Mouse (Mus musculus): ENCODE results near the gene Serpinf1. TPM values are rescaled to one million over a fixed set of nuclear protein-coding genes. Genes with fewer than 3 reads are reported as not detected.

The Serpinf1 gene
- polyA plus RNA-seq, 1 experiment, result 16.7 TPM

- TF ChIP-seq POLR2A (IDR thresholded peaks at IDR 0.05; ENCODE audit: borderline replicate concordance, control insufficient read depth, low read depth, low read length) (no peak), CTCF (IDR thresholded peaks at IDR 0.05; ENCODE audit: control insufficient read depth, insufficient read depth, low read length) (no peak)
- Histone ChIP-seq H3K4me3 (replicated peaks; ENCODE audit: control insufficient read depth, low read depth, low read length) (no peak overlapping the region), H3K27ac (ENCODE audit: control insufficient read depth, insufficient read depth, low read depth, low read length, poor library complexity) (no peak overlapping the region), H3K4me1 (ENCODE audit: control insufficient read depth, insufficient read depth, low read length) (no peaks in the 10 kb centered on the region; the same call in 1 of the 2 replicates)
- 90% methylated on average over 6 of the region's 6 CpGs for WGBS
Observed at GRCm38 (mm10) chr11:75464417-75464816, 41.9 kb upstream of the Serpinf1 start.

GRCm38 (mm10) chr11:75463624-75464023 lies 41.1 kb upstream of the Serpinf1 start:
- 84% methylated on average over 4 of the region's 4 CpGs for WGBS
- Histone ChIP-seq H3K4me1 (ENCODE audit: control insufficient read depth, insufficient read depth, low read length) (peaks cover 3% of the 10 kb centered on the region; the same call in 1 of the 2 replicates), H3K27ac (ENCODE audit: control insufficient read depth, insufficient read depth, low read depth, low read length, poor library complexity) (no peak overlapping the region), H3K4me3 (replicated peaks; ENCODE audit: control insufficient read depth, low read depth, low read length) (no peak overlapping the region)
- no peak for TF ChIP-seq POLR2A (IDR thresholded peaks at IDR 0.05; ENCODE audit: borderline replicate concordance, control insufficient read depth, low read depth, low read length)
- no peak for TF ChIP-seq CTCF (IDR thresholded peaks at IDR 0.05; ENCODE audit: control insufficient read depth, insufficient read depth, low read length)

GRCm38 (mm10) chr11:75462865-75463336 lies 40.4 kb upstream of the Serpinf1 start:
- 16% methylated on average over 9 of the region's 9 CpGs for WGBS
- peaks cover 5% of the 10 kb centered on the region; the same call in 1 of the 2 replicates for H3K4me1 ChIP-seq (ENCODE audit: control insufficient read depth, insufficient read depth, low read length)
- TF ChIP-seq CTCF (IDR thresholded peaks at IDR 0.05; ENCODE audit: control insufficient read depth, insufficient read depth, low read length) (no peak), POLR2A (IDR thresholded peaks at IDR 0.05; ENCODE audit: borderline replicate concordance, control insufficient read depth, low read depth, low read length) (no peak)
- H3K27ac ChIP-seq (ENCODE audit: control insufficient read depth, insufficient read depth, low read depth, low read length, poor library complexity), result peak overlapping the region; percentile 74
- H3K4me3 ChIP-seq (replicated peaks; ENCODE audit: control insufficient read depth, low read depth, low read length), result peak overlapping the region; percentile 46

- Histone ChIP-seq H3K27ac (ENCODE audit: control insufficient read depth, insufficient read depth, low read depth, low read length, poor library complexity) (peak overlapping the region; percentile 74), H3K4me1 (ENCODE audit: control insufficient read depth, insufficient read depth, low read length) (peaks cover 5% of the 10 kb centered on the region; the same call in 1 of the 2 replicates), H3K4me3 (replicated peaks; ENCODE audit: control insufficient read depth, low read depth, low read length) (peak overlapping the region; percentile 75)
- TF ChIP-seq CTCF (IDR thresholded peaks at IDR 0.05; ENCODE audit: control insufficient read depth, insufficient read depth, low read length) (no peak), POLR2A (IDR thresholded peaks at IDR 0.05; ENCODE audit: borderline replicate concordance, control insufficient read depth, low read depth, low read length) (no peak)
- 9% methylated on average over 16 of the region's 16 CpGs for WGBS
Observed at GRCm38 (mm10) chr11:75462253-75462783, 39.8 kb upstream of the Serpinf1 start.

GRCm38 (mm10) chr11:75461743-75462252 lies 39.3 kb upstream of the Serpinf1 start:
- peak overlapping the region; percentile 75 for H3K4me3 ChIP-seq (replicated peaks; ENCODE audit: control insufficient read depth, low read depth, low read length)
- peak overlapping the region; percentile 74 for H3K27ac ChIP-seq (ENCODE audit: control insufficient read depth, insufficient read depth, low read depth, low read length, poor library complexity)
- TF ChIP-seq POLR2A (IDR thresholded peaks at IDR 0.05; ENCODE audit: borderline replicate concordance, control insufficient read depth, low read depth, low read length) (no peak), CTCF (IDR thresholded peaks at IDR 0.05; ENCODE audit: control insufficient read depth, insufficient read depth, low read length) (no peak)
- under 1% methylated on average over 30 of the region's 30 CpGs for WGBS
- H3K4me1 ChIP-seq (ENCODE audit: control insufficient read depth, insufficient read depth, low read length), result peaks cover 6% of the 10 kb centered on the region; the same call in 1 of the 2 replicates

GRCm38 (mm10) chr11:75460844-75461742 lies 38.6 kb upstream of the Serpinf1 start, which contains the start of gene Tlcd2:
Tlcd2 (plus strand) TSS chr11:75461715.
- under 1% methylated on average over 46 of the region's 46 CpGs for WGBS
- H3K27ac ChIP-seq (ENCODE audit: control insufficient read depth, insufficient read depth, low read depth, low read length, poor library complexity), result peak within 1 kb of the TSS; percentile 92
- peak within 1 kb of the TSS; percentile 75 for H3K4me3 ChIP-seq (replicated peaks; ENCODE audit: control insufficient read depth, low read depth, low read length)
- peaks cover 7% of the 10 kb centered on the region; the same call in 1 of the 2 replicates for H3K4me1 ChIP-seq (ENCODE audit: control insufficient read depth, insufficient read depth, low read length)
- TF ChIP-seq CTCF (IDR thresholded peaks at IDR 0.05; ENCODE audit: control insufficient read depth, insufficient read depth, low read length) (no peak), POLR2A (IDR thresholded peaks at IDR 0.05; ENCODE audit: borderline replicate concordance, control insufficient read depth, low read depth, low read length) (peak; percentile 99)

GRCm38 (mm10) chr11:75460103-75460843 lies 37.8 kb upstream of the Serpinf1 start:
- Histone ChIP-seq H3K4me1 (ENCODE audit: control insufficient read depth, insufficient read depth, low read length) (peaks cover 7% of the 10 kb centered on the region; the same call in 1 of the 2 replicates), H3K4me3 (replicated peaks; ENCODE audit: control insufficient read depth, low read depth, low read length) (peak overlapping the region; percentile 56), H3K27ac (ENCODE audit: control insufficient read depth, insufficient read depth, low read depth, low read length, poor library complexity) (peak overlapping the region; percentile 92)
- under 1% methylated on average over 19 of the region's 19 CpGs for WGBS
- TF ChIP-seq POLR2A (IDR thresholded peaks at IDR 0.05; ENCODE audit: borderline replicate concordance, control insufficient read depth, low read depth, low read length), result no peak
- TF ChIP-seq CTCF (IDR thresholded peaks at IDR 0.05; ENCODE audit: control insufficient read depth, insufficient read depth, low read length), result no peak

All from bone marrow, adult 2 months (tissue).